Mouse (Mus musculus): ENCODE measurements at regions not wholly inside any gene's neighbourhood (a gene's known extent, or its start where the extent isn't known, plus 50 kb on each side); places are given as distances from the start of the nearest gene placed in this dataset.
"Not testable (repeated sequence)": the region's sequence is repeated elsewhere in the genome, so short reads cannot be mapped to it uniquely, and the experiment has no call there.

DNA sequence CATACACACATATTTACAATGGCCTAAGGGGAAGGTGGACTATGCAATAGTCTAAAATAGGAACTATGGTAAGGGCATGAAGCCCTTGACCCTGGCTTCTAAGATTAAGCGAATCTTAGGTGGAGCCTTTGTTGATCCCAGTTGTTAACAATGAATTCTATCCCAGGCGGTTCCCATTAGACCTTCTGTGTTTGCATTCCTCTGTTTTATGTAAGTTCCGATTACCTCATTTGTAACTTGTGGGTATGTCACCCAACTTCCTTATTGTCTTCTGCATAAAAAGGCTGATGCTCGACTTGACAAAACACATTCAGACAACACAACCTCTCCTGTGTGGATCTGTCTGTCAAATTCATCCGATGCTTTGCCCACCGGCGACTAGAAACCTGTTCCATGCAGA lies 335.6 kb downstream of the Gm11232 start:
- not testable (repeated sequence) for DNase-seq (ENCODE audit: extremely low spot score, low spot score)

DNA sequence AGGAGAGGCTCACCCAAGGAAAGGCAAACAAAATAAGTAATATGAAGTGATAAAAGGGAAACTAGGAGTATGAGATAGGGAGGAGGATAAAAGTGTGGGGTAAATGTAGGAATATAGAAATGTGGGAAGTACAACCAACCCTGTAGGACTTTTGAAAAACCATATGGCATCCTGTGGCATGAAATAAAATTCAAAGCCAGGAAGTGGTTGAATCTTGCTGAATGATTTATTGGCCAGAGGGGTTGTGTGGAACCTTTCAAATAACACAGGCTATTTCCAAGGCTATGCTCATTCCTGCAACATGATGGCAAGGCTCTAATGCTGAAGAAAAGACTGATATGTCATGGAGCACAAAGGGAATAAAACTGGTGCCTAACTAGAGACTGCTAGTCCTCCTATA lies 347.9 kb downstream of the Gm11232 start:
- DNase-seq (ENCODE audit: extremely low spot score, low spot score): no peak

DNA sequence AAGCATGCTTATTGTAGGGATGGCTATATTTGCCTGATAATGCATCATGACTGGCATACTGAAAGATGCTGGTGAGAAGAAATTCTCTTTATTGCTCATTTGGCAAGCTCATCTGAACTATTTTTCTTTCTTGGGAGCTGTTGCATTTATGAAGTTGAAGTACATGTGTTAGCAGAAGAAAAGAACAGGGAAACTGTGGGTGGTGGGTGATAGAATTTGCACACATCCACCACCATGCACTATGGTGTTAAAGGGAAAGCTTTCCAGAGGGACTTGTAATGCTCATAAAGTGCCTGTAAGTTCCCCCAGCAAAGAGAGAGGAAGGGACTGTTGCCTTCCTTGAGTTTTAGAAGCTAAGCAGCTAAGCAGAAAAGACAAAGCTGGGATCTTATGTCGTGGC lies 367.3 kb downstream of the Gm11232 start:
- no peak for DNase-seq (ENCODE audit: extremely low spot score, low spot score)

DNA sequence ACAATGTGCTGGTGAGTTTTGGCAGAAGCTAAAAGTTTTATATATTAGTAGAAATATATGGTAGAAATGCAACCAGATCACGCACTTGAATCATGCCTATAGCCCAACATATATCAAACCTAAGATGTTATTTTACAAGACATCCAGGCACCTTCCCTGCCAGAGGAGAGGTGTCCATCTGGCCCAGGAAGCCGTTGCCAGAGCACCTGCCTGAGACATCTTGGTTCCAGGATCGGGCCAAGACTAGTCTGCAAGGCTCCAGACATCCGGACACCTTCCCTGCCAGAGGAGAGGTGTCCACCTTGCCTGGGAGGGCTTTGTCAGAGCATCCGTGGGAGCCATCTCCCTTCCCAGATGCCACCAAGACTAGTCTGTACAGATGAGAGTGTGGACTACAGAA lies 388.5 kb downstream of the Gm11232 start:
- no peak for DNase-seq (ENCODE audit: extremely low spot score, low spot score)

DNA sequence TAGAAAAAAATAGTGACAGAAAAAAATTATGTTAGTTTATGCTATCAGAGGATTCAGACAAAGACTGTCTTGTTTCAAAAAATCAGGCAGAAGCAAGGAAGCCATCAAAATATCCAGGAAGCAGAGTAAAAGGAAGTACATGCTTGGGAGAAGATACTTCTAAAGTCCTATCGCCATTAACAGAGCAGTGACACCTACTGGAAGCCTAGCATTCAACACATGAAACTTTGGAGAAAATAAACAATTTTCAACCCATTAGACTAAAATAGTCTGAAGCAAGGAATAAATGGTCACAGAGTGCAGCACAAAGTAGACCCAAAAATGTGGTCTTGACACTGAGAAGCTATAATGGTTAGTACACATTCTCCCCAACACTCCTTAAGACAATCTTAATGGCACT lies 394.0 kb downstream of the Gm11232 start:
- no peak for DNase-seq (ENCODE audit: extremely low spot score, low spot score)

DNA sequence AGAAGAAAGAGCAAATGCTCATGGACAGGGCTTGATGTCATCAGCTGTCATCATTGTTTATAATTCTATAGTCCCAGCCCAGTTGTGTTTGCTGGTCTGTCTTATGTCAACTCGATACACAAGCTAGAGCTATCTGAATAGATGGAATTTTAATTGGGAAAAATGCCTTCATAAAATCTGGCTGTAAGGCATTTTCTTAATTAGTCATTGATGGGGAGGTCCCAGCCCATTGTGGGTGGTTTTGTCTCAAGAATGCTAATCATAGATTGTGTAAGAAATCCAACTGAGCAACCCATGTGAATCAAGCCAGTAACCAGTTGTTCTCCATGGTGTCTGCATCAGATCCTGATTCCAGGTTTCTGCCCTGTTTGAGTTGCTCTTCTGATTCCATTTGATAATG lies 400.1 kb downstream of the Gm11232 start:
- no peak for DNase-seq (ENCODE audit: extremely low spot score, low spot score)

DNA sequence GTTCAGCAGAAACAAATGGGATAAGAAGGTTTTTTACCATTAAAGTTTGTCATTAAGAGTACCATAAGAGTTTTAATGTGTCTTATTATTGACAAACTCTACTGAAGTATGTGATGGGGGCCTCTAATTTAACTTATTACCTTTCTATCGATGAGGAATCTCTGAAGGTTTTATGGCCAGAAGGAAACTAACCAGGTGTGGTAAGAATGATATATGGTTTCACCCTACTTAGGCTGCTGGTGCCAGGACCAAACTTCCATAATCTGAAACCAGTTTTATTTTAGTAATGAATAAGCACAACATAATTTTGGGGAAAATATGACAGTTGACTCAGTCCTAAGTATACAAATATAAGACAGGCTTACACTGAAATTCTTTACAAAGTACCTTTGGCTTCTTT lies 401.1 kb downstream of the Gm11232 start:
- DNase-seq (ENCODE audit: extremely low spot score, low spot score): no peak

DNA sequence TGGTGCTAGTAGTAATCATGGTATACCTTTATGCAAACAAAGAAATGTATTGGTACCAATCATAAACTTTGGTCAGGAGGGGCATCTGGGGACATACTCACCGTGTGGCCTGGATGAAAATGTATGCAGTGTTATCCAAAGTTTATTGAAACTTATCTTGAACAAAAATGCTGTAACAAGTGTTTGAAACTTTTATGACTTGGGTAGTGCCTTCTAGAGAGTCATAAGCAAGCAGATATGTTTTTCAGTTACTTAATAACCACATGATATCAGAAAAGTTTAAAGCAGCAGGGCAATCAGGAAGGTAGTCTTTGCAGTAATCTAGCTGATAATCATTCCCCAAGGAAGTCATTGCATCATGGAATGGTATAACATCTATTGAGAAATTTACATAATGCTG lies 401.5 kb downstream of the Gm11232 start:
- no peak for DNase-seq (ENCODE audit: extremely low spot score, low spot score)

DNA sequence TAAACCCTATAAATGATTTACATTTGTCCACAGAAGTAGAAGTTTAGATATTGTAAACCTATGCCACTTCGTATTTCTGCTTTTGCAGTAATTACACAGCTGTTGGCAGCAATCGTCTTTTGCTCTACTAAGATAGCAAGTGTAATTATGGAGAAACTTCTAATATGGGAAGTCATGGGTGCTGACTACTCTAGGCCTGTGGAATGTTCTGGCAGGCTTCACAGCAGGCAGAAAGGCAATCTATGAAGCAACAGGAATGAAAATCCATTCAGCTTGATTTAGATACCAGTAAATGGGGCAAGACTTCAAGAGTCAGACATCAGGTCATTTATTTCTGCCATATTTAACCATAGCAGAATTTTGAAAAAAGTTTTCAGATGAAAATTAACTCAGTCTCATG lies 405.9 kb downstream of the Gm11232 start:
- no peak for DNase-seq (ENCODE audit: extremely low spot score, low spot score)

DNA sequence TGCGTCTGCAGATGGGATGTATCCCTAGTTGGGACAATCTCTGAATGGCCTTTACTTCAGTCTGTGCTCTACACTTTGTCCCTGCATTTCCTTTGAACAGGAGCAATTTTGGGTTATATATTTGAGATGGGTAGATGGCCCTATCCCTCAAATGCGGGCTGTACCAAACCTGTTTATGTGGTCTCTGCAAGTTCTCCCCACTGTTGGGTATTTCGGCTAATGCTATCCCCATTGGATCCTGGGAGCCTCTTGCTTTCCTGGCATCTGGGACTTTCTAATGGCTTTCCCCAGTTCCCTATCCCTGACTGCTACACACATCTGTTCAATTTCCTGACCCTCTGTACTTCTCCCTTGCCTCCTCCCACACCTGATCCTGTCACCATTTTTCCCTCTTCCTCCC lies 414.7 kb downstream of the Gm11232 start:
- DNase-seq (ENCODE audit: extremely low spot score, low spot score): no peak

DNA sequence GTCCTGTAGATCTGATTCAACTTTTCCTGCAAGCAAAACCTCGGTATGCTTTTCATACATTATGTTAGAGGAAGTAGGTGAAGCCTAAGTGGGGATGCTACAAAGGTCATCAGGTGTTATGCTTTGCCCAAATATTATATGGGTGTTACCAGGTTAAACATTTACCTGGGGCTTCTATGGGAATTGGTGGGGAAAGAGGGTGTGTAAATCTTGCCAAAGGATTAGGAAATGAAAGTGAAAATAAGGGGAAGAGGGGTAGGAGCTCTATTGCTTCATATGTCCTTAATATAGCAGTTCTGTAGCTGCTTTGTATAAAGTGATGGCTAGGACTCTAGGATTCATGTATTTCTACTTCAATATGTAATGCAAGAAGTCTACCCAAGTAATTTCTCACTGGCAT lies 419.2 kb downstream of the Gm11232 start:
- DNase-seq (ENCODE audit: extremely low spot score, low spot score): no peak

DNA sequence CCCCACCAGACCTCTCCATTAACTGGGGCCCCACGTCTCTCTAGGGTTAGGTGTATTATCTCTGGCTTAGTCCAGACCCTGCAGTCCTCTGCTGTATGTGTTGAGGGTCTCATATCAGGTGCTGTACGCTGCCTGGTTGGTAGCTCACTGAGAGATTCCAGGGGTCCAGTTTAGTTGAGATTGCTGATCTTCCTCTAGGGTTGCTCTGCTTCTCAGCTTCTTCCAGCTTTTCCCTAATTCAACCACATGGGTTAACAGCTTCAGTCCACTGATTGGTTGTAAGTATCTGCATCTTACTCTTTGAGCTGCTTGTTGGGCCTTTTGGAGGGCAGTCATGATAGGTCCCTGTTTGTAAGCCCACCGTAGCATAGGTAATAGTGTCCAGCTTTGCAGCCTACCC lies 425.1 kb downstream of the Gm11232 start:
- DNase-seq (ENCODE audit: extremely low spot score, low spot score): no peak

DNA sequence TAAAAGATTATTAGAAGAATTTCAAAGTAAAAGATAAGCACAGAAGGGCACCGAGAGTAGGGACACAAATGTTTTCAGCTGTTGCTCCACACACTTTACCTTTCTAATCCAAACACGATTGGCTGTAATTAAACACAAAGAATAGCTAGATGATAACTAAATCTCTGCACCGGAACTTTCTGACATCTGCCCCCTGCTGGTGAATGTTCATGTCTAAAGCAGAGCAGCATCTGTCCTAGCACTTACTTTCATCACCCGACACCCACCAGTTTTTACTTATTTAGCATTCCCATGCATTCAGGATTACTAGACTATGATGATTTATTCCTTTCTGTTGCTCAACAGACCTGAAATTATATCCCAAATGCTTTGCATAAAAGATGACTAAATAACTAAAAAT lies 425.7 kb downstream of the Gm11232 start:
- no peak for DNase-seq (ENCODE audit: extremely low spot score, low spot score)

DNA sequence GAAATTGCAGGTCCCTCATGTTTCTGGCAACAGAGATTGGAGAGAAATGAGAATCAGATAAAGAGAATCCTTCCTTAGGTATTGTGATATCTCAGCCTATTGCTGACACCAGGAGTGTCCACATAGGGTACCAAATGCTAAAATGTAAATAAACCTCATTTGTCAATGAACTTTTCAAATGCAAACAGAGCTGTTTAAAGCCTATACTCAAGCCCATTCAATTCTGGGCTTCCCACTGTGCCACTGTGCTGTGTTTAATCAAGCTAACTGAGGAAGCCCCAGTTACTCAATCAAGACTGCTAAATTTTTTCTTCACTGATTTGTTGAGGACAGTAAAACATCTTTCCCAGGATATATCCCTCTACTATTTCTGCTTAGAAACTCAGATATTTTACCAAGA lies 441.2 kb downstream of the Gm11232 start:
- DNase-seq (ENCODE audit: extremely low spot score, low spot score): no peak

DNA sequence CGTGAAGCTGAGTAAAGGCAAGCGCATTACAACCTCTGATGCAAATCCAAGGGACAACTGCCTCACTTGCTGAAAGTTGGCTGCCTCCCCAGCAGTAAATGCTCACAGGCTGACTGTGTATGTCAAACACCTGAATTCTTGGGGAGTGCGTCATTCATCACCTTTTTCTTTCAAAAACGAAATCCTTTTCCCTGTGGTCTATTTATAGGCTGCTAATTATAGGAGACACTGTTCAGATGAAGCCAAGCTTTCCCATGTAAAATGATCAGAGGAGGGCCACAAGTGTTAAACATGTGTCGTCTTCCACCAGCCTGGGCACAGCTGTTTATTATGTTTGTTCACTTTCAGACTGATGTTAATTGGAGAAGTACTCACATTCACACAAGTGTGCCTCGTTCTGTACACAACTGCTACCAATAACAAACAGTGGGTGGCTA lies 450.6 kb downstream of the Gm11232 start:
- no peak for DNase-seq (ENCODE audit: extremely low spot score, low spot score)

DNA sequence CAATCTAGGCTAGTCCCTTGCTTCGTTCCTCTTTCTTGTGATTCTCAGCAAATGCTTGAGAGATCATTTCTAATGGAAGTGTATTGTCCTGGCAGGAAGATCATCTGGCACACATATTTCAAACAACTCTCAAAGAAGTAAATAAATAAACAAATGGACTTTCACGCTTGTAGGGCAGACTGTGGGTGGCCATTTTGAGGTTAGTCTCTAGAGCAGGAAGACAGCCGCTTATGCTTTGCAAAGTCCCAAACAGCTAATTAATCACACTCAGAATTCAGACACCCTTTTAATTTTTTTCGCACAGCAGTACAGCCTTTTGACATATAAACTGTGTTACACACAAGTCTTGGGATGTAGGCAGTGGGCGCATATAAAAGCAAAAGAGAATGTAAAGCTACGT lies 451.1 kb downstream of the Gm11232 start:
- no peak for DNase-seq (ENCODE audit: extremely low spot score, low spot score)

DNA sequence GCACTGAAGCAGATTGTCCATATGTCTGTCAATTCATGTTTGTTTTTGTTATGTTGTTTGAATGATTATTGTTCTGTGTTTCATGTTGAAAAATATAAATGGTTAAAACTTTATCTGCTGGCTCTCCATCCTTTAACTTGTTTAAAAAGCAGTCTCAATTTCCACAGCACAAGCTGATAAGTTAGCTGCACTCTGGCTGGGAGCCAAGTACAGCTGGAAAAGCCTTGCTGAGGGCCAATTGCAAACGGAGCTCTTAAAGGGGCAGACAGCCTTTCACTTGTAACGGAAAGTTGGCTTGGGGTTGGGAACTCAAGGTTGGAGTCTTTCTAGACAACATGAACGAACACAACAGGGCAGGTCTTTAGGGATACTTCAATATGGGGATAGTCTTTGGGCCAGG lies 462.0 kb downstream of the Gm11232 start:
- not testable (repeated sequence) for DNase-seq (ENCODE audit: extremely low spot score, low spot score)

DNA sequence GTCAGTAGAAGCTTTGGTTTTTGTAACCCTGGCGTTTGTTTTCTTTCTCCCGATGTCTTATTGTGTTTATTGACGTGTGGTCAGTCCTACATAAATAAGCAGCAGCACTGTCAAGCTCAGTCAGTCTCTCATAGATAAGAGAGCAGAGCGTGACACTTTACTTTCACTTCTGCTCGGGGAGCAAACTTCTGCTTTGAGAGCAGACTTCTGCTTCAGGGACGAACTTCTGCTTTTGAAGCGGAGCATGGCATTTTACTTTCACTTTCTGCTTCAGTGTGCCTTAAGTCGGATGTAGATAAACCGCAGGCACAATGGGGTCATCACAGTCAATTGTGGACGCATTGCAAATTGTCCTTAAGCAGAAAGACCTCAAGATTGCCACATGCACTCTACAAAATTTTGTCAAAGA lies 466.0 kb downstream of the Gm11232 start:
- no peak for DNase-seq (ENCODE audit: extremely low spot score, low spot score)

DNA sequence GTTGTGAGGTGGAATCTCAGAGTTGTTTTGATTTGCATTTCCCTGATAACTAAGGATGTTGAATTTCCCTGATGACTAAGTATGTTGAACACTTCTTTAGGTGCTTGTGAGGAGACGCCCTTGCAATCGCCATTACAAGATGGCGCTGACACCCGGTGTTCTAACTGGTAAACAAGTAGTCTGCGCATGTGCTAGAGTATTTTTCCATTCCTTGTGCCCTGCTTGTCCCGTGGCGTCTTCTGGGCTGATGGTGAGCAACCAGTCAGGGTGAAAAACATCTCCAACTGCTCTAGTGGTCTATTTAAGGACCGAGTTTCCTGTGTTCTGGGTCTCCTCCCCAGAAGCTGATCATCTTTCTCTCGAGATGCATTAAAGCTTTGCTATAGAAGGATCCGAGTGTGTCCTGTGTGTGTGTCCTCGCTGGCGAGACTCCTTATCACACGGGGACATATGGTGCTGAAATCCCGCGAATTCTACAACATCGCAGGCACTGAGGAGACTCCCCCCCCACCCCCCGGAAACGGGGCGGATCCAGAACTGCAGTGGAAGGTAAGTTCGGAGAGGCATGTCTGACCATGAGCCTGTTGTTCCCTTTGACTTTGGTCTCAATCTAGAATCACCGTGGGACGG lies 466.5 kb downstream of the Gm11232 start:
- not testable (repeated sequence) for DNase-seq (ENCODE audit: extremely low spot score, low spot score)

DNA sequence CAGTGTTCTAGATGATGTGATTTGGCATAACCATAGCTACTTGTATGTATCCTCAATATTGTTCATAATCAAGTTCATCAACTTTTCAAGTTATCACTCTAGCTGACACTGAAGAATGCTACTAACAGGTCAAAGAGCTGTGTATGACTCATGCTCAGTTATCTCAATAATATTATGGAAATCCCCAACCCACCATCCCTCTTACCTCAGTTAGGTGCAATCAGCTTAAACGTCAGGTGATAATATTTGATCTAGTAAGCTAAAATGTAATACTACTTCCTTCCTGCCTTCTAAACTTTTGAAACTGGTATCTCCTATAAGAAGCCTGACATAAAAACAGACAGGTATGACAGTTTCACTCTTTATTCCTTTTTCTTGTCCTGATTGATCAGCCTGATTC lies 474.6 kb downstream of the Gm11232 start:
- DNase-seq (ENCODE audit: extremely low spot score, low spot score): no peak

DNA sequence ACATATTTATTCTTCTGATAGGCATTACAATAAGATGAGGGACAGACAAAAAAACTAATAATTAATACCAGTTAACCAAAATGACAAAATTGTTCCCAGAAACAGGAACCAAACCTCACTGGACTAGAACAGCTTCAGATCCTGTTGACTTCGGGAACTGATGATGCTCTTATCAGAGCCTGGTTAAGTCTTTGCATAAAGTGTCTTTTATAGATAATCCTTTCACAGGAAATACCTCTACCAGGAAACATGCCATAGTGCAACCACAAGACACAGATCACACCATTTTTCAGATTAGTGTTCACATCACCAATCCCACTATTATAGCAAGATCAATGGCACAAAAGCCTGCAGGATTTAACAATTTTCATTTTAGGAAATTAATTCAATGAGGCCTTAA lies 478.1 kb downstream of the Gm11232 start:
- DNase-seq (ENCODE audit: extremely low spot score, low spot score): no peak

DNA sequence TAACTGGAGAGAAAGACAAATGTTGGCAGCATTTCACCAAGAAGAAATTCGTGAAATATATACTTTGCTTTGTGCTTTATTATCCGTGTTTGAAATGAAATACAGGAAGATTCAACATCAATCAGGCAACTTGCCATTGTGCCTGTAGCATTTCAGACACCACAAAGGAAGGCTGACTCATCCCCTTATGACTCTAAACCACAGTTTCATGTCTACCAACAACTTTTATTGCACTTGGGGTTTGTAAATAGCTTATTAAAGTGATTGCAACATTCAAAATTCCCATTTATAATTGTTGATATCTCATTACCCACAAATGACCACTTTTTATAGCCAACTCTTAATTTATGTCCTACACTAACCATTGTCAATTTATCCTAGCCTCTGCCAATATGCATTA lies 497.9 kb downstream of the Gm11232 start:
- DNase-seq (ENCODE audit: extremely low spot score, low spot score): no peak

DNA sequence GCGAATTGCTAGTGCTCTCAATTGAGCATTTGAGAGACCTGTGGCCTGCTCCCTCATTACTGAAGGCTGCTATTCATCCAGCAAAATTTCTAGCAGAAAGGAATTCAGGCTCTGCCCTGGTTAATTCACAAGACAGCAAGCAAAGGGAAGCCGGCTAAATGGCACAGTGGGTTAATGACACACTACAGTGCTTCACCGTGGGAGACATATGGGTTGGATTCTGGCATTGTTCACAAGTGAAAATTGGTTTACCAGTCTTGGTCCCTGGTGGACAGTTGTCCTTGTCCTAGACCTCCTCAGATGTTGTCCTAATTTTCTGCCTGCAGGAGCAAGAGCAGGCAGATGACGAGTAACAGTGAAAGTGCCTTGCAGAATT lies 527.3 kb downstream of the Gm11232 start:
- DNase-seq (ENCODE audit: extremely low spot score, low spot score): peak; percentile 18

Data from neural tube, embryonic 10.5 days (tissue).